Mouse (Mus musculus) retina, postnatal 7 days (tissue): ENCODE results near the gene Wasl.
A peak's percentile ranks its signal among the peaks of the same experiment; 100 is the strongest.

ENCODE experiments used
- DNase-seq: peaks from one replicate; pipeline ENCODE4 v3.0.0-alpha.2; 2012; ENCODE audit warnings: low read depth, low spot score

The Wasl gene

DNA sequence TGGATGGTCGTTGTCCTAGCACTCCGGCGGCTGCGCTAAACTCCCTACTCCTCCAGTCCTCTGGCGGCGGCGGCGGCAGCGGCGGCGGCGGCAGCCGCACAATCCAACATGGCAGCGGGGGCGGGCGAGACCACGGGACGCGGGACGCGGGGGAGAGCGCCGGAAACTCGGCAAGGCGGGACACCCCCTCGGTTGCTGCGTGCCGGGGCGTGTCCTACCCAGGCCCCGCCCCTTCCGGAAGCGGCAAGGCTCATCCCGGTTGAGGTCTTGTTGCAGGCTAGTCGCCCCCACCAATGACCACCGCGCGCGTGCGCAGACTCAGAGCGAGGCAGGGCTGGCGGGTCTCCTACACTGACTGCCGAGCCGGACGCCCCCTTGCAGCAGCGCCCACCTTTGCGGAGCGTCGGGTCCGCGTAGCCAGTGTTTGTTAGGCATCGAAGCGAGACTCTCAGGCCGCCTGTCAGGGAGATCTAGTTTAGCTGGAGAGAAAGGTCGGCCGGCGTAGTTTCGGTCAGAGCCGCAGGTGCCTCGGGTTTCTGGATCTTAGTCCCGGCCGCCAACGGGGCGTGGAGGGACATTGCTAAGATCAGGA lies at the start of gene Wasl:
Gene Wasl, minus strand, starts transcription at position 143 of the 592 bp plus-strand sequence.
- DNase-seq: peak; percentile 96

DNA sequence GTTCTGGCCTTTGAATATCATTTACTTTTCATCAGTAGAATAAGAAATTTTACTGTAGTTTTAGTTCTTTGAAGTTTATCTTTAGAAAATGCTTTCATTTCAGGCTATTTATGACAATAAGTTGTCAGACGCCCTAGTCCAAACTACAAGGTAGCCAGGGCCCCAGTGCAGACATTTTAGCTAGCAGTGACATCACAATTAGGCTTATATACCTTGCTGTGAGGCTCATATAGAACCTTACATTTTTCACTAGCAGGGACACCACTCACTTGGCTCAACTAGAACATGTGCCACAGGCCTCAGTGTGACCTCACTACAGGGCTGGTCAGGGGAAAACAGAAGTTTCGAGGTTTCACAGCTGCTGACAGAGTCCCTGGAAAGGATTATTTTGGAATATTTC lies 42.7 kb upstream of the Wasl start:
- no peak for DNase-seq

DNA sequence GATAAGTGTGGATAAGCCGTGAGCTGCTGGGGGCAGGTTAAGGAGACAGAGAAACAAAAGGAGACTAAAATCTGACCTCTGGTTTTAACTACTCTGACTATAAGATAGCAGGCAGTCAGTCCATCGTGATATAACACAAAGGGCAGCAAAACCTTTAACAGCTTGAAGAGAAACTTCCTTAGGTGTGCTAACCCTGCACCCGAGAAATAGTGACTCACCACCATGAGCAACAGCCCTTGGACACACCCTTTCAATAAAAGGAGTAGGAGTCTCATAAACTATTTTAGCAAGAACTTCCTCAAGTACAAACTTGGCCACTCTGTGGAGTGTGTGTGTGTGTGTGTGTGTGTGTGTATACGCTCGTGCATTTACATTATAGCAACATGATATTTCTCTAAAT lies 42.3 kb upstream of the Wasl start:
- no peak for DNase-seq

GRCm38 (mm10) chr6:24697216-24697615 lies 32.4 kb upstream of the Wasl start:
- DNase-seq: no peak

GRCm38 (mm10) chr6:24696117-24696516 lies 31.3 kb upstream of the Wasl start:
- DNase-seq: no peak

GRCm38 (mm10) chr6:24694455-24695410 lies 29.9 kb upstream of the Wasl start:
- DNase-seq: no peak

GRCm38 (mm10) chr6:24687871-24688270 lies 23.1 kb upstream of the Wasl start:
- no peak for DNase-seq

- DNase-seq: no peak
Measured at GRCm38 (mm10) chr6:24683113-24683512, 18.3 kb upstream of the Wasl start.

DNA sequence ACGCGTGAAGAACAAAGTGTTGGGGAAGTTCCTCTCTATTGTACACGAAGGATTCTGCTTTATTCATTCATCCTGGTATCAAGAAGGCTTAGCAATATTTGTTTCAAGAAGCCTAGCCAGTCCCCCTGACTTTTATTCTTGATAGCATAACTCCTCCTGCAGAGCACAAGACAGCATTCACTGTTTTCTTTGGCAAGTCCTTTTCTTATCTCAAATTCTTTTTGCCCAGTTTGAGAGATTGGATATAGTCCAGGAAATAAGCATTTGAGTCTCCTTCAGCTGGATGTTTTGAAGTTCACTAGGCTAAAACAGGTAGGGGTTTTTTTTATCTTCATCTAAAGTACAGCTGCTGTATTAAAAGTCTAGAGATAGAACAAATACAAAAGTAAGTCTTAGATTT lies 3.0 kb upstream of the Wasl start:
- no peak for DNase-seq

- DNase-seq: no peak
Measured at GRCm38 (mm10) chr6:24666248-24666647, 1.4 kb upstream of the Wasl start.

DNA sequence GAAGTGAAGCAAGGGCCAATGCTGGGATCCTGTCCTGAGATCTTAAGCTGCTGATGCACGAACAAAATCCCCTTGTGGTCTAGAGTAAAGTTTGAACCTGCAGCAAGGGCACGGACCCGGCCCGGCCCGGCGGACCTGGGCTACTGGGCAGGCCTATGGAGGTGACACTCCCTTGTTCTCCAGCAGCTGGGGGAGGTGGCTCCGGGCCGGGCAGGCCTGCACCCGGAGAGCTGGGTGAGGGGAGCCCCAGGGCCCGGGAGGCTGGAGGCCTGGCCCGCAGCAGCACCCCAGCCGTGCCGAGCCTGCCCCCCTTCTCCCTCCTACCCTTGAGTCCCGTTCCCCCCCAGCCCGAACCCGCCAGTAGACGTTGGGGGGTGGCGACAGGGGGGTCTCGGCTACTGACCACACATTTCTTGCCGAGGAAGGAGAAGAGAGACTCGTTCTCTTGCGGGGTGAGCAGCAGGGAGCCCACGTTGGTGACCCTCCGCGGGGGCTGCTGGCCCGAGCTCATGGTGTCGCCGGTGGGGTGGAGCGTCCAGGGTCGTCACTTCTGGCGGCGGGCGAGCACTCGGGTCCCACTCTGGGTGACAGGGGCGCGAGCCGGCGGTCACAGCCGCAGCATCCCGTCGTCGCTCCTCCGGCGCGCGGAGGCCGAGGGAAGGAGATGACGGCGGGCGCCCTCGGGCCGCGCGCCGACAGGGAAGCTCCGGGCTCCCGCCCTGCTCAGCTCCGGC lies 509 bp downstream of the Wasl start:
- DNase-seq: no peak

- no peak for DNase-seq
Measured at GRCm38 (mm10) chr6:24663196-24664132, 1.3 kb downstream of the Wasl start.

DNA sequence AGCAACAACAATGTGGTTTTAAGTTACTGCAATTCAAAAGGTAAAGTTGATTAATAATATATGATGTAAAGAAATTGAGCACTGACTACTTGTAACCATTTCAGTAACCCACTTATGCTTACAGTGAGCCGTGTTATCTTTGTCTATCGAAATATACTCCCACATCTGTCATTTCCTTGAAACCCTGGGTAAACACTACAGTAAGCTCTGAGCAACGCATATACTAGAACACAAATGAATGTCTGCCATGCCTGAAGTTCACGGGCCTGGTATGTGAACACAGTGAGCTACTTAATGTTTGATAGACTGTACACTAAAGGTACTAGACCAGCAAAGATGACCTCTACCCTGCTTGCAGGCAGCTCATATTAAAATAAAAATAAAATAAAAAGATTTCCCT lies 2.3 kb downstream of the Wasl start:
- no peak for DNase-seq

DNA sequence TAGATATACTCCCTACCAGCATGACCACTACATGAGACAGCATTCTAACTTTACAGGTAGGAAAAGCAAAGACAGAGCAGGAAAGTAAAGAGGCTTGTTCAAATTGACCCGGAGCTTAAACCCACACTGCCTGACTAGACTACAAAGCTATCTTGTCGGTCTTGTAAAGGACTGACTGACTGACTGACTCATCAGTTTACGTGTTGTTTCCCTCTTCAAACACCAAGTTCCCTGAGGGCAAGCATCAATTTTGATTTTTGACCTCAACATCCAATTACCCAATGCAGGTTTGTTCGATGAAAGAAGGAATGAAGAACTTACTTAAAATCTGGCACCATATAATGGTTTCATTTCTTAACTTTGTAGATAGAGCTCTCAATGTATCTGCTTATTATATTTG lies 2.9 kb downstream of the Wasl start:
- DNase-seq: no peak

GRCm38 (mm10) chr6:24657647-24658387 lies 7.0 kb downstream of the Wasl start:
- DNase-seq: no peak

DNA sequence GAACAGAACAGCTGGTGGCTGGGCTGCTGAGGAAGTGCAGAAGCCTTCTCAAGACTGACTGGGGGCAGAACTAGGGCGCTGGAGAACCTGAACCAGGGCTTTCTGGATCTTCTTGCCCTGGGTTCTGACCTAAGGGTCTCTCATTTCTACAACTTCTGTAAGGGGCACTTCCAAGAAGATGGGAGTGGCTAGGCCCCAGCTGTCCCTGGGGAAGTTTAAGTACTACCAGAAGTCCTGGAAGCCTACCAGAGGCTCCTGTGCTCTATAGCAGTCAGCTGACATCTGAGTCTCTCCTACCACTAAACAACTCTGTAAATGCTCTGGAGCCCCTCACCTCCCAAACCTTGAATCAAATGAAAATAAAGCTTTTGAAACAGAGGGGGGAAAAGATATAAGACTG lies 8.7 kb downstream of the Wasl start:
- no peak for DNase-seq

- DNase-seq: no peak
Measured at GRCm38 (mm10) chr6:24651538-24651937, 13.3 kb downstream of the Wasl start.

DNA sequence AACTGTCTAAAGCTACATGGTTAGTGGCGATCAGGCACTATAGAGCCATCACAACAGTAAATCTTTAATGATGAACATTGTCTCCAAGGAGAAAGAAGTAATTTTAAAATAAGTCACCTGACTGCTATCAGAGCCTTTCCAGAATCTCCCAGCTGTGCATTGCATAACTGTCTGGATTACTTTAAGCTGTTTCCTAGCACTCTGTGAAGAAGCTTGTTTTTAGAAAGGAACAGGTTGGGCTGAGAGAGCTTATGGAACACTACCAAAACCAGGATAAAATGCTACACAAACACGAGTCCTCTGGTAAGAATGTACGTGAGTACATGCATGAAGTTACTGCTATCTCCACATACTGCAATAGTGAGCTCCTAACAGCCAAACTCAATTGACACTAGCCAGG lies 14.1 kb downstream of the Wasl start:
- DNase-seq: no peak

DNA sequence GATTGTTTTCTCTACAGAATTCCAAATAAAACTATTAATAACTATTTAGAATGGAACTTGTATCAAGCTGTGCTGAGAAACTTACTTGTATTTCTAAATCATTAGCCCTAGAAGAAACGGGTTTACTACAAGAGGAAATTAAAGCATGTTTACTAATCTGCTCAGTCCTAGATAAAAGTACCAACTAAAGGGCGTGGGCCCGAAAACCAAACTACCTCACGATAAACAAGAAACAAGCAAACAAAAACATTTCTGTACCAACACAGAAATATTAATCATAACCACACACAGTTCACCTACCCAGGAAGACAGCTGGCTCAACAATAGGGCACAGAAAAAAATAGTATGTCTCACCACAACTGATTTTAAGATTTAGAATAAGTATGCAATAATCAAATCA lies 16.4 kb downstream of the Wasl start:
- no peak for DNase-seq

GRCm38 (mm10) chr6:24647103-24647691 lies 17.6 kb downstream of the Wasl start:
- no peak for DNase-seq
